Mouse (Mus musculus) left cerebral cortex, adult 11 months (tissue): ENCODE data around the gene Pkd1l2.

ENCODE experiments used
- DNase-seq: peaks from one replicate; pipeline ENCODE4 v3.0.0; 2022; ENCODE audit warnings: low spot score

Pkd1l2 gene

DNA sequence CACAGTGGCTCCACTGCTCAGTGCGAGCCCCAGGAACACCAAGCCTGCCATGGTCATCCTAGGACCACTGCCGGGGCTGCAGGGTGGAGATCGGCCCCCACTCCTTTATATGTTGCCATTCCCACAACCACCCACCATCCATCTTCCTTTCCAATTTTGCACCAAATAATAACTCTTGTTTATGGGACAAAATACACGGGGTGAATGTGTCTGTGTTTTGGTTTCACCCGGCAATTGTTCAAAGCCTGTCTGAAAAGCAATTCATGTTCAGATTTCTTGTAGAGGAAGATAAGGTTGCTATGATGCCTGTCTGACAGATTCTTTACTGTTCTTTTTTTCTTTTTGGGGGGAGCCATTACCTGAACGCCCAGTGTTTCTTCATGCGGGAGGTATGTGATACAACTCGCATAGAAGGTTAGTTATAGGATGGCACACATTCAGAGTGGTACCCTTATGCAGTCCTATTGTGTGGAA lies at the start of gene Pkd1l2:
TSS of gene Pkd1l2 (minus strand) at position 51 of the 474 bp plus-strand sequence.
- no peak for DNase-seq

GRCm38 (mm10) chr8:117127063-117127462 lies 44.8 kb upstream of the Pkd1l2 start:
- DNase-seq: no peak

- DNase-seq: no peak
These were observed 44.2 kb upstream of the Pkd1l2 start for GRCm38 (mm10) chr8:117126411-117126810.

- DNase-seq: no peak
These were observed 43.6 kb upstream of the Pkd1l2 start for GRCm38 (mm10) chr8:117125854-117126253.

DNA sequence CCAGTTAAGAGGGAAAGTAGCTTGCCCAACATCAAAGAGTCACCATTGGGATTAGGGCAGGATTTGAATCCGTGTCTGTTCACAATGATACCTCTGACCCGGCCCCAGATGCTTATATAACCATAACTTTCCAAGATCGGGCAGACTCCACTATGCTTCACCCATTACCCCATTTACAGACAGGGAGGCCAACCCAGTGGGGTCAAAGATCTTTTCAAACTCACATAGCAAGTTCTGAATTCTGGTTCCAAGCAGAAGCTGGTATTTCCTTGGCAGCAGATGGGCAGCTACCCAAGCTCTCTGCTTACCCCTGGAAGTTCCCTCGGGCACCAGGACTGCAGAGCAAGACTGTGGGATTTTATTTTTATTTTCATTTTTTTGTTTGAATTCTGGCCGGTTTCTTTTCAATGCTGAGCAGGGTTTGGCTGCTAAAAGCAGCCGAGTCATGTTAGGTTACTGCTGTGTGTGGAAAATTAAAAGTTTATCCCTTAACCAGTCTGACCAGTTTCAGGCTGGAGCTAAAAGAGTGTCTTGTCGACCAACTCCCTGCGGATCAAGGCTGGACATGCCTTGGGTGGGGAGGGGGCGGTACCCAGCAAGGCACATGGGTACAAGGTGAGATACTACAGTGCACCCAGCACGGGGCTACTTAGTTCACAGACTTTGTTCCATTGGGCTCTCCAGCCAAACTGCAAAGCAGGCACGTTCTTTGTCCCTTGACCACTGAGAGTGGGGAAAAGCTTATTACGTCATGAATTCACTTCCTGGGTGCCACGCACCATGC lies 41.8 kb upstream of the Pkd1l2 start:
- no peak for DNase-seq

GRCm38 (mm10) chr8:117121277-117121676 lies 39.0 kb upstream of the Pkd1l2 start:
- DNase-seq: no peak

DNA sequence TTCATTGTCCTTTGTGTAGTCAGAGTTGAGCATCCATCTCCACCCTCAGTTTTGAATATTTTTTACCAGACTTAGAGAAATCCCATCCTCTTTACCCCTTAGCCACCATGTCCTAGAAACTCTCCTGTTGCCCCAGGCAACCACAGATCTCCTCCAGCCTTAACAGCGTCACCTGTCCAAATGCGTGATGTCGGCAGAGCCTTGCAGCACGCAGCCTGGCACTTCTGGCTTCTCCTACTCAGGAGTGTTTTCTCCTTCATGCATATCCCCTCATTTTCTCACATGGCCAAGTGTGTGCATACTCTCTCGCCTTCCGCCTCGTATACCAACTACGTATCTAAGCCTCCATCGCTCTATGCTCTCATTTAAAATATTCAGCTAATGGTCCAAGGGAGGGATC lies 36.2 kb upstream of the Pkd1l2 start:
- no peak for DNase-seq

DNA sequence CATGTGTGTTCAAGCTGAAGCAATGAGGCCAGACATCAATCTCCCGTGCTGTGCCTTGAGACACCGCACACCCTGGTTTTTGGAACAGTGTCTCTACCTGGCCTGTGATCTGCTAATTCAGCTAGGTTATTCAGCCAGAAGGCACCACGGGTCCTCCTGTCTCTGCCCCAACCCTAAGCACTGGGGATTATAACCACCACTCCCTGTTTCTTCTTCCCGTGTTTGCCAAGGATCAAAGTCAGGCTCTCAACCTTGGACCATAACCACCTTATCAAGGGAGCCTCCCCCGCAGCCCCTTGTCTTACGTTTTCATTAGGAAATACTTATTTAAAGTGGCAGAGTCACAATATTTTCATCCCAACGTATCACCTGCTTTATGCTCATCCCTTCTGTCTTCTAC lies 34.3 kb upstream of the Pkd1l2 start:
- no peak for DNase-seq

GRCm38 (mm10) chr8:117115676-117116446 lies 33.6 kb upstream of the Pkd1l2 start:
- no peak for DNase-seq

GRCm38 (mm10) chr8:117115094-117115493 lies 32.8 kb upstream of the Pkd1l2 start:
- no peak for DNase-seq

GRCm38 (mm10) chr8:117112261-117112660 lies 30.0 kb upstream of the Pkd1l2 start:
- no peak for DNase-seq

GRCm38 (mm10) chr8:117111641-117112040 lies 29.4 kb upstream of the Pkd1l2 start:
- DNase-seq: no peak

- DNase-seq: no peak
These were observed 27.6 kb upstream of the Pkd1l2 start for GRCm38 (mm10) chr8:117109801-117110390.

DNA sequence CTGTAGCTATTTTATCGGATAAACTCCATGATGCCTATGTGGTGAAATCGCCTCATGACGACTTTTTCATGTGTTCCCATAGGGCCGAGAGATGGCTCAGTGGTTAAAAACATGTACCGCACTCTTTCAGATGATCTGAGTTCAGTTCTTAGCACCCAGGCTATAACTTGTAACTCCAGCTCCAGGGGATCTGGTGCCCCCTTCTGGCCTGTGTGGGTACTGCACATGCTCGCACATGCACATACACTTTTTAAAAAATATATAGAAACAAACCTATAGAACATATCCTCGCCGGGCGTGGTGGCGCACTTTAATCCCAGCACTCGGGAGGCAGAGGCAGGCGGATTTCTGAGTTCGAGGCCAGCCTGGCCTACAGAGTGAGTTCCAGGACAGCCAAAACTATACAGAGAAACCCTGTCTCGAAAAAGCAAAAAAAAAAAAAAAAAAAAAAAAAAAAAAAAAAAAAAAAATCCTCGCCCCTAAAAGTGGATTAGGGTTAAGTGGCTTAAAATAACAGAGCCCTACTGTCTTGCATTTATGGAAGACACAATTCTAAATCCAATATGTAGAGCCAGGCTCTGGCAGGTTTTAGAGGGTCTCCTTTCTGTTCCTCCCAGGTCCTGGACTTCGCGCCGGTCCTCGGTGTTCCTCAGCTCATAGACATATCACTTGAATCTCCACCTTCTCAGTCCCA lies 26.9 kb upstream of the Pkd1l2 start:
- DNase-seq: no peak

GRCm38 (mm10) chr8:117107533-117107932 lies 25.3 kb upstream of the Pkd1l2 start:
- DNase-seq: peak; percentile 44

DNA sequence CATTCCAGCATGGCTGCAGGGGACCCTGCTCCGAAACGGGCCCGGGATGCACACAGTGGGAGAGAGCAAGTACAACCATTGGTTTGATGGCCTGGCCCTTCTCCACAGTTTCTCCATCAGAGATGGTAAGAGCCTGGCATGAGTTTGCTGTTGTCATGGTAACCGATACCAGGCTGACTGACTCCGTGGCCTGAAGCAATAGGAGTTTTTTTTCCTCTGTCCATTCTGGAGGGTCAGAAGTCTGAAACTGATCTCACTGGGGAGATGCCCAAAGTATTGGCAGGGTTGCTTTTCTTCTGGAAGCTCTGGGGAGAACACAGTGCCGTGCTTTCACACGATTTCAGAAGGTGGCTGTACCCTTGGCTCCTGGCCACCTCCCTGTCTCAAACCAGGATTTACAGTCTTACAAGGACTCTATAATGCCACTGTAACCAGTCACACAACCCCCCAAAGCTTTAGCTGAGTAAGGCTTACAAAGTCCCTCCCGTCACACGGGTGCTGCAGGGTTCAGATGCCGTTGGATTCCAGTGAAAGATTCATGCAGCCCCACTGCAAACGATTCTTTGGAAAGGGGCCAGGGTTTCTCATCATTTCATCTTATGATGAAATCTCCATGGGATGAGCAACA lies 15.4 kb upstream of the Pkd1l2 start:
- DNase-seq: no peak

- DNase-seq: no peak
These were observed 14.9 kb upstream of the Pkd1l2 start for GRCm38 (mm10) chr8:117097051-117097563.

GRCm38 (mm10) chr8:117095647-117096046 lies 13.4 kb upstream of the Pkd1l2 start, which contains the start of gene Bco1:
Gene Bco1, plus strand, starts transcription at chr8:117095854.
- DNase-seq: no peak

GRCm38 (mm10) chr8:117094053-117094452 lies 11.8 kb upstream of the Pkd1l2 start:
- DNase-seq: peak; percentile 24

GRCm38 (mm10) chr8:117089802-117090201 lies 7.6 kb upstream of the Pkd1l2 start:
- DNase-seq: no peak

- DNase-seq: no peak
These were observed 4.8 kb upstream of the Pkd1l2 start for GRCm38 (mm10) chr8:117087036-117087435.
